16 mouse cellular contexts compared by ENCODE assay signal in the genomic region with DNA sequence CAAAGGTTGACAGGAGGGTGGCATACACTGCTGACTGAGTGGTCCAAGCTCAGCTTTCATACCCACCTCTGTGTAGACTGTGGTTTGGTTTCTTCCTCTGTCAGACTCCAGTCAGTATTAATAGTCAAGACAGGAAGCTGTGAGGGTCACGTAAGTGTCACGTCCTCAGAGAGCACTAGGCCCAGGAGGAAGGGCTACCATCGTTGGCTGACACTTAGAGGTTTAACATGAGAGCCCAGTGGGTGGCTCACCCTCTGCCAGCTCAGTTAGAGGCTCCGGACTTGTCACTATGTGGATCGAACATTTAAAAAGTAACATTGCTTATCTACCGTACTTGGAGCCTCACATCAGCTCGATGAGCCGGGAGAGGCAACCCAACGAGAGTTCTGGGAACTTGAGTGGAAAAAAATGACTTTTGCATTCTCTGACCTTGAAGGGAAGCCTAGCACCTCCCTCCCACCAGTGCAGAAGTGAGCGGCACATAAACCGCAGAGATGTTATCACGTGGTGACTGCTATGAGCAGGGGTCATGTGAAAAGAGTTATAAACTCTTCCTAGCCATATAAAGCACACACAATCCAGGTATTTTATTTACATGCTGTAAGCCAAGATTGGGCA. TPM values are rescaled to one million over a fixed set of nuclear protein-coding genes. Genes with fewer than 3 reads are reported as not detected.
A peak's percentile ranks its signal among the peaks of the same experiment; 100 is the strongest.
DNase-seq lines count a peak whose midpoint lies in the region; ATAC-seq lines count a peak whose summit lies in the region.
"Had no signal": no experiment of that assay in that cellular context is flagged by ENCODE, and none has a peak within 500 bp of the region (broad histone marks: within the 10 kb centered on the region; RNA-seq: fewer than 3 reads in every experiment).

No protein-coding gene starts in this region.

- H3K27me3 ChIP-seq in hindbrain, embryonic 12.5 days: no peaks in the 10 kb centered on the region

- H3K9ac ChIP-seq in hindbrain, embryonic 12.5 days: no peak overlapping the region

- H3K36me3 ChIP-seq in macrophage (ENCODE audit: inconsistent target): no peaks in the 10 kb centered on the region
- no peaks in the 10 kb centered on the region for H3K36me3 ChIP-seq in hindbrain, embryonic 12.5 days
- H3K36me3 ChIP-seq: G1E; hindbrain, embryonic 10.5 days had no signal

- H3K4me2 ChIP-seq in hindbrain, embryonic 12.5 days (replicated peaks): no peak overlapping the region

- H3K4me3 ChIP-seq in macrophage (ENCODE audit: inconsistent target): no peak overlapping the region
- no peak overlapping the region for H3K4me3 ChIP-seq in hindbrain, embryonic 12.5 days
- H3K4me3 ChIP-seq: hindbrain, embryonic 10.5 days had no signal

- no peaks in the 10 kb centered on the region for H3K9me3 ChIP-seq in hindbrain, embryonic 12.5 days (replicated peaks)
- H3K9me3 ChIP-seq: hindbrain, embryonic 10.5 days had no signal

- no peak for ATAC-seq in hindbrain, embryonic 12.5 days (ENCODE audit: low FRiP score)

- WGBS in macrophage (ENCODE audit: missing documents): 4% methylated on average over 12 of the region's 12 CpGs
- 81% methylated on average over 12 of the region's 12 CpGs for WGBS in hindbrain, embryonic 12.5 days

- intact Hi-C loops in heart, postnatal 10 days (cut with DNase I): no loop called here

- peak; percentile 17 to 25 for DNase-seq in heart, postnatal 10 days
- no peak for DNase-seq in heart, adult 8-10 months (ENCODE audit: low spot score)
- peak; percentile 22 for DNase-seq in A20 (ENCODE audit: low read depth, low spot score)
- DNase-seq in T-cell, adult 2 months (ENCODE audit: low spot score): peak; percentile 28
- DNase-seq in lung, postnatal 10 days: no peak
- DNase-seq in right cerebral cortex, postnatal 14 days: no peak
- DNase-seq: cerebellum, postnatal 25 days; kidney, postnatal 14 days had no signal

- H3K27ac ChIP-seq in macrophage: peak overlapping the region; percentile 92
- no peak overlapping the region for H3K27ac ChIP-seq in hindbrain, embryonic 12.5 days
- H3K27ac ChIP-seq: hindbrain, embryonic 10.5 days; stomach, postnatal 0 days had no signal

- H3K4me1 ChIP-seq in hindbrain, embryonic 12.5 days: no peaks in the 10 kb centered on the region
- H3K4me1 ChIP-seq: hindbrain, embryonic 10.5 days had no signal

- H3K79me2 ChIP-seq in macrophage (ENCODE audit: inconsistent target): peaks cover 35% of the 10 kb centered on the region

RNA-seq across cellular contexts. Expression of gene Tmem273, which starts 1.5 kb away (rescaled TPM):
- total RNA-seq in heart, postnatal 10 days (2021): under 1 TPM; 0.50 to 0.99 TPM
- 1 to 10 TPM in 2 of 4 experiments, under 1 TPM in 2; 0.19 to 1.9 (median 1.1) TPM for total RNA-seq in heart, adult 8-10 months (2022)
- 100 to 1,000 TPM in 7 of 26 experiments, 10 to 100 TPM in 17, 1 to 10 TPM in 2; 3.0 to 142 (median 70.4) TPM for total RNA-seq in macrophage (2018; cell fraction: chromatin; rRNA removed)
- 10 to 100 TPM; 15.5 to 57.2 (median 27.6) TPM for total RNA-seq in macrophage (2018; cell fraction: cytosol; rRNA removed)
- 100 to 1,000 TPM in 5 of 26 experiments, 10 to 100 TPM in 20, 1 to 10 TPM in 1; 4.5 to 137 (median 54.5) TPM for total RNA-seq in macrophage (2018; cell fraction: nucleus; rRNA removed)
- 50.0 to 64.0 TPM (median 56.3 TPM) in 3 replicates for polyA plus RNA-seq in macrophage (2018)
- 0.30 and 0.47 TPM in 2 replicates for polyA plus RNA-seq in hindbrain, embryonic 12.5 days (2016; fragmentation: Nextera tagmentation; extraction: Ambion mirVana)
- total RNA-seq: G1E had no signal
- polyA plus RNA-seq: G1E had no signal

RNA-seq across cellular contexts. Expression of gene Fam170b, which starts 49.5 kb away (rescaled TPM):
- not detected for total RNA-seq in heart, postnatal 10 days (2021)
- not detected for total RNA-seq in heart, adult 8-10 months (2022)
- total RNA-seq in macrophage (2018; cell fraction: chromatin; rRNA removed): 1 to 10 TPM in 13 of 26 experiments, under 1 TPM in 9, not detected in 4; 0.26 to 1.9 (median 1.1) TPM
- total RNA-seq in macrophage (2018; cell fraction: cytosol; rRNA removed): under 1 TPM in 25 of 26 experiments, not detected in 1; 0.04 to 0.33 (median 0.17) TPM
- total RNA-seq in macrophage (2018; cell fraction: nucleus; rRNA removed): 1 to 10 TPM in 5 of 26 experiments, under 1 TPM in 16, not detected in 5; 0.31 to 1.4 (median 0.68) TPM
- polyA plus RNA-seq in macrophage (2018): 0.15 to 0.16 TPM in 2 of 3 replicates, not detected in the other
- polyA plus RNA-seq in hindbrain, embryonic 12.5 days (2016; fragmentation: Nextera tagmentation; extraction: Ambion mirVana): not detected in 2 replicates
- total RNA-seq: left cerebral cortex, adult 8-10 months; midbrain, postnatal 0 days had no signal
- polyA plus RNA-seq: brain, embryonic 14.5 days; G1E; hindbrain, embryonic 10.5 days; midbrain, postnatal 0 days; stomach, postnatal 0 days had no signal

Comparison
In these comparisons a context has a peak if more than half of its experiments do, and no peak if none do; other contexts are left out.
1. DNase-seq: peak in heart, postnatal 10 days (2 of 2), A20 (single experiment) and T-cell, adult 2 months (single experiment); none in heart, adult 8-10 months (single experiment), lung, postnatal 10 days (single experiment) and right cerebral cortex, postnatal 14 days (single experiment).